Mouse (Mus musculus) liver, embryonic 12.5 days (tissue): Measurements from ENCODE around the gene Gm42715. TPM values are rescaled to one million over a fixed set of nuclear protein-coding genes. Genes with fewer than 3 reads are reported as not detected.

Experiments used
- ATAC-seq: fragments of 200-750 bp; cut with Nextera tagmentation; 2 replicates; pipeline ENCODE4 v1.8.0; 2017; ENCODE audit warnings: moderate number of reproducible peaks, mild to moderate bottlenecking, moderate library complexity
- H3K27ac ChIP-seq: fragments of 300-500 bp; sonication (generic); 2 replicates; pipeline ENCODE4 v1.5.1; 2016; ENCODE audit warnings: mild to moderate bottlenecking
- H3K27me3 ChIP-seq: fragments of 300-500 bp; sonication (generic); replicated peaks from 2 replicates; pipeline ENCODE4 v1.6.1; 2016; ENCODE audit warnings: mild to moderate bottlenecking, moderate library complexity
- H3K36me3 ChIP-seq: fragments of 300-500 bp; sonication (generic); 2 replicates; pipeline ENCODE4 v1.6.1; 2016; ENCODE audit warnings: mild to moderate bottlenecking, moderate library complexity
- H3K4me1 ChIP-seq: fragments of 300-500 bp; sonication (generic); 2 replicates; pipeline ENCODE4 v1.6.1; 2016
- H3K4me2 ChIP-seq: fragments of 300-500 bp; sonication (generic); 2 replicates; pipeline ENCODE4 v1.6.1; 2016; ENCODE audit warnings: mild to moderate bottlenecking, moderate library complexity
- H3K4me3 ChIP-seq: fragments of 300-500 bp; sonication (generic); 2 replicates; pipeline ENCODE4 v1.5.1; 2016; ENCODE audit warnings: mild to moderate bottlenecking, moderate library complexity
- H3K9ac ChIP-seq: fragments of 300-500 bp; sonication (generic); 2 replicates; pipeline ENCODE4 v1.6.1; 2016; ENCODE audit warnings: mild to moderate bottlenecking, moderate library complexity
- H3K9me3 ChIP-seq: fragments of 300-500 bp; sonication (generic); replicated peaks from 2 replicates; pipeline ENCODE4 v1.6.1; 2016; ENCODE audit warnings: mild to moderate bottlenecking, moderate library complexity
- WGBS: fragments of 180-500 bp; shearing (Covaris S2); methylation state at CpG from one replicate; pipeline ENCODE4 v1.1.7; 2016; ENCODE audit not compliant: insufficient replicate concordance; 5-methylcytosine and 5-hydroxymethylcytosine counted together
- polyA plus RNA-seq: library from polyadenylated mRNA; unstranded; fragments of >200 nt; fragmentation: Nextera tagmentation; extraction: Ambion mirVana; gene quantifications from 2 replicates; pipeline ENCODE4 v1.2.1, GENCODE M21; 2016

Gene Gm42715
- polyA plus RNA-seq, result 7.9 and 8.8 TPM in 2 replicates

- WGBS, result 91% methylated on average over 3 of the region's 3 CpGs
- Histone ChIP-seq H3K36me3 (peaks cover 97% of the 10 kb centered on the region), H3K27me3 (no peaks in the 10 kb centered on the region), H3K9me3 (no peaks in the 10 kb centered on the region), H3K4me3 (no peak within 1 kb of the TSS), H3K9ac (no peak within 1 kb of the TSS), H3K4me1 (peaks cover 14% of the 10 kb centered on the region; the same call in 1 of the 2 replicates), H3K27ac (no peak within 1 kb of the TSS), H3K4me2 (no peak within 1 kb of the TSS)
- no peak for ATAC-seq
Observed at GRCm38 (mm10) chr7:127519284-127519683, at the start of gene Gm42715. TSS of gene Gm42715 (plus strand) at chr7:127519584.

- peak overlapping the region; percentile 92 for H3K4me2 ChIP-seq
- peaks cover 62% of the 10 kb centered on the region for H3K36me3 ChIP-seq
- 9% methylated on average over 10 of the region's 10 CpGs for WGBS
- 0 out of 2 replicates have a peak, but pooled peaks have one; percentile 33 for ATAC-seq
- H3K9ac ChIP-seq, result peak overlapping the region; percentile 95
- 0 out of 2 replicates have a peak, but pooled peaks cover 5% of the 10 kb centered on the region for H3K9me3 ChIP-seq
- no peaks in the 10 kb centered on the region for H3K27me3 ChIP-seq
- H3K4me1 ChIP-seq, result peaks cover 36% of the 10 kb centered on the region
- H3K4me3 ChIP-seq, result peak overlapping the region; percentile 90
- peak overlapping the region; percentile 99 for H3K27ac ChIP-seq
Observed at GRCm38 (mm10) chr7:127470011-127470715, 49.2 kb upstream of the Gm42715 start.

- Histone ChIP-seq H3K9ac (peak overlapping the region; percentile 95), H3K9me3 (0 out of 2 replicates have a peak, but pooled peaks cover 5% of the 10 kb centered on the region), H3K4me3 (peak overlapping the region; percentile 90), H3K27ac (peak overlapping the region; percentile 99), H3K4me1 (peaks cover 32% of the 10 kb centered on the region), H3K4me2 (peak overlapping the region; percentile 92), H3K36me3 (peaks cover 63% of the 10 kb centered on the region), H3K27me3 (no peaks in the 10 kb centered on the region)
- ATAC-seq, result peak; percentile 90
- under 1% methylated on average over 46 of the region's 46 CpGs for WGBS
Observed at GRCm38 (mm10) chr7:127470743-127471645, 48.4 kb upstream of the Gm42715 start.

- Histone ChIP-seq H3K27ac (peak overlapping the region; percentile 99), H3K27me3 (no peaks in the 10 kb centered on the region), H3K4me3 (peak overlapping the region; percentile 90), H3K9ac (peak overlapping the region; percentile 95), H3K36me3 (peaks cover 64% of the 10 kb centered on the region), H3K4me2 (peak overlapping the region; percentile 92), H3K4me1 (peaks cover 37% of the 10 kb centered on the region), H3K9me3 (0 out of 2 replicates have a peak, but pooled peaks cover 5% of the 10 kb centered on the region)
- under 1% methylated on average over 24 of the region's 25 CpGs for WGBS
- ATAC-seq, result peak; percentile 42
Observed at GRCm38 (mm10) chr7:127471646-127472010, 47.8 kb upstream of the Gm42715 start.

GRCm38 (mm10) chr7:127472060-127472459 lies 47.3 kb upstream of the Gm42715 start:
- H3K4me2 ChIP-seq, result peak overlapping the region; percentile 92

GRCm38 (mm10) chr7:127473705-127474104 lies 45.7 kb upstream of the Gm42715 start:
- Histone ChIP-seq H3K27ac (no peak overlapping the region), H3K36me3 (peaks cover 50% of the 10 kb centered on the region), H3K4me3 (no peak overlapping the region), H3K9ac (no peak overlapping the region), H3K27me3 (no peaks in the 10 kb centered on the region), H3K4me2 (no peak overlapping the region), H3K9me3 (no peaks in the 10 kb centered on the region), H3K4me1 (peaks cover 48% of the 10 kb centered on the region)
- 89% methylated on average over 5 of the region's 5 CpGs for WGBS
- no peak for ATAC-seq

More at GRCm38 (mm10) chr7:127472060-127472459, 47.3 kb upstream of the Gm42715 start:
- no peak for ATAC-seq
- Histone ChIP-seq H3K9me3 (0 out of 2 replicates have a peak, but pooled peaks cover 5% of the 10 kb centered on the region), H3K27me3 (no peaks in the 10 kb centered on the region), H3K36me3 (peaks cover 62% of the 10 kb centered on the region), H3K4me3 (peak overlapping the region; percentile 90), H3K9ac (peak overlapping the region; percentile 95), H3K4me1 (peaks cover 41% of the 10 kb centered on the region), H3K27ac (peak overlapping the region; percentile 99)
- WGBS, result 5% methylated on average over 7 of the region's 7 CpGs

- peaks cover 46% of the 10 kb centered on the region for H3K36me3 ChIP-seq
- WGBS, result 82% methylated on average over 6 of the region's 6 CpGs
- no peaks in the 10 kb centered on the region for H3K27me3 ChIP-seq
- H3K4me1 ChIP-seq, result peaks cover 44% of the 10 kb centered on the region
- no peaks in the 10 kb centered on the region for H3K9me3 ChIP-seq
- no peak overlapping the region for H3K9ac ChIP-seq
- no peak for ATAC-seq
- H3K4me3 ChIP-seq, result no peak overlapping the region
- no peak overlapping the region for H3K4me2 ChIP-seq
- H3K27ac ChIP-seq, result no peak overlapping the region
Observed at GRCm38 (mm10) chr7:127474378-127475070, 44.9 kb upstream of the Gm42715 start.

GRCm38 (mm10) chr7:127475186-127475740 lies 44.1 kb upstream of the Gm42715 start:
- Histone ChIP-seq H3K4me3 (no peak overlapping the region), H3K27me3 (no peaks in the 10 kb centered on the region), H3K4me1 (peaks cover 44% of the 10 kb centered on the region), H3K9me3 (no peaks in the 10 kb centered on the region), H3K27ac (peak overlapping the region; percentile 45; the same call in 1 of the 2 replicates), H3K9ac (no peak overlapping the region), H3K4me2 (no peak overlapping the region), H3K36me3 (peaks cover 51% of the 10 kb centered on the region)
- 90% methylated on average over 11 of the region's 11 CpGs for WGBS
- ATAC-seq, result no peak

- Histone ChIP-seq H3K36me3 (peaks cover 61% of the 10 kb centered on the region), H3K27ac (peak overlapping the region; percentile 98; the same call in 1 of the 2 replicates), H3K9me3 (no peaks in the 10 kb centered on the region), H3K27me3 (no peaks in the 10 kb centered on the region), H3K9ac (no peak overlapping the region; the same call in 1 of the 2 replicates), H3K4me2 (peak overlapping the region; percentile 95), H3K4me3 (peak overlapping the region; percentile 95), H3K4me1 (peaks cover 54% of the 10 kb centered on the region)
- 89% methylated on average over 11 of the region's 11 CpGs for WGBS
- ATAC-seq, result no peak
Observed at GRCm38 (mm10) chr7:127476336-127476735, 43.0 kb upstream of the Gm42715 start.

GRCm38 (mm10) chr7:127476855-127477254 lies 42.5 kb upstream of the Gm42715 start:
- H3K4me3 ChIP-seq, result peak overlapping the region; percentile 95
- no peak for ATAC-seq
- H3K9ac ChIP-seq, result peak overlapping the region; percentile 73
- H3K9me3 ChIP-seq, result no peaks in the 10 kb centered on the region
- H3K4me2 ChIP-seq, result peak overlapping the region; percentile 95
- H3K27me3 ChIP-seq, result no peaks in the 10 kb centered on the region
- 67% methylated on average over 4 of the region's 4 CpGs for WGBS
- peaks cover 66% of the 10 kb centered on the region for H3K36me3 ChIP-seq
- H3K27ac ChIP-seq, result peak overlapping the region; percentile 98
- peaks cover 58% of the 10 kb centered on the region for H3K4me1 ChIP-seq
